Mouse (Mus musculus) liver, adult 2 months (tissue): ENCODE measurements at regions not wholly inside any gene's neighbourhood (a gene's known extent, or its start where the extent isn't known, plus 50 kb on each side); places are given as distances from the start of the nearest gene placed in this dataset.

Experiments used
- DNase-seq: peaks from one replicate; pipeline ENCODE4 v3.0.0-alpha.2; 2011; ENCODE audit warnings: low read depth, low spot score; ENCODE audit errors: extremely low read depth
- H3K27ac ChIP-seq: fragments of 200-500 bp; replicated peaks from 2 replicates; pipeline ENCODE4 v1.5.1; 2012; ENCODE audit warnings: low read depth, mild to moderate bottlenecking, control low read depth, inconsistent platforms, low read length; ENCODE audit not compliant: insufficient read depth
- H3K27me3 ChIP-seq: fragments of 200-500 bp; 2 replicates; pipeline ENCODE4 v1.6.1; 2012; ENCODE audit warnings: mild to moderate bottlenecking, moderate library complexity, low read length, inconsistent platforms; ENCODE audit not compliant: control insufficient read depth, insufficient read depth
- H3K36me3 ChIP-seq: fragments of 200-500 bp; 2 replicates; pipeline ENCODE4 v1.6.1; 2012; ENCODE audit warnings: low read length, inconsistent platforms; ENCODE audit not compliant: control insufficient read depth, insufficient read depth
- H3K4me1 ChIP-seq: fragments of 200-500 bp; 2 replicates; pipeline ENCODE4 v1.6.1; 2011; ENCODE audit warnings: low read length; ENCODE audit not compliant: control insufficient read depth, insufficient read depth
- H3K4me3 ChIP-seq: fragments of 200-500 bp; 2 replicates; pipeline ENCODE4 v1.5.1; 2011; ENCODE audit warnings: low read depth, mild to moderate bottlenecking, control low read depth, low read length, moderate library complexity; ENCODE audit not compliant: insufficient read depth
- H3K79me2 ChIP-seq: fragments of 200-500 bp; 2 replicates; pipeline ENCODE4 v1.6.1; 2012; ENCODE audit warnings: inconsistent platforms, mild to moderate bottlenecking, low read length, moderate library complexity; ENCODE audit not compliant: control insufficient read depth, insufficient read depth
- H3K9ac ChIP-seq: fragments of 200-500 bp; 2 replicates; pipeline ENCODE4 v1.6.1; 2012; ENCODE audit warnings: low read depth, mild to moderate bottlenecking, control low read depth, inconsistent platforms, low read length
- CTCF ChIP-seq: fragments of 200-500 bp; IDR thresholded peaks from 2 replicates; pipeline ENCODE4 v1.5.1; 2011; ENCODE audit warnings: low read depth, low read length, control low read depth
- POLR2A ChIP-seq: fragments of 200-500 bp; IDR thresholded peaks from 2 replicates; pipeline ENCODE4 v1.6.1; 2011; ENCODE audit warnings: low read length, control low read depth; ENCODE audit not compliant: insufficient read depth; ENCODE audit errors: extremely low read depth
- WGBS: fragments of 180-500 bp; shearing (Covaris S2); methylation state at CpG from one replicate; pipeline ENCODE4 v1.1.7; 2018; 5-methylcytosine and 5-hydroxymethylcytosine counted together

DNA sequence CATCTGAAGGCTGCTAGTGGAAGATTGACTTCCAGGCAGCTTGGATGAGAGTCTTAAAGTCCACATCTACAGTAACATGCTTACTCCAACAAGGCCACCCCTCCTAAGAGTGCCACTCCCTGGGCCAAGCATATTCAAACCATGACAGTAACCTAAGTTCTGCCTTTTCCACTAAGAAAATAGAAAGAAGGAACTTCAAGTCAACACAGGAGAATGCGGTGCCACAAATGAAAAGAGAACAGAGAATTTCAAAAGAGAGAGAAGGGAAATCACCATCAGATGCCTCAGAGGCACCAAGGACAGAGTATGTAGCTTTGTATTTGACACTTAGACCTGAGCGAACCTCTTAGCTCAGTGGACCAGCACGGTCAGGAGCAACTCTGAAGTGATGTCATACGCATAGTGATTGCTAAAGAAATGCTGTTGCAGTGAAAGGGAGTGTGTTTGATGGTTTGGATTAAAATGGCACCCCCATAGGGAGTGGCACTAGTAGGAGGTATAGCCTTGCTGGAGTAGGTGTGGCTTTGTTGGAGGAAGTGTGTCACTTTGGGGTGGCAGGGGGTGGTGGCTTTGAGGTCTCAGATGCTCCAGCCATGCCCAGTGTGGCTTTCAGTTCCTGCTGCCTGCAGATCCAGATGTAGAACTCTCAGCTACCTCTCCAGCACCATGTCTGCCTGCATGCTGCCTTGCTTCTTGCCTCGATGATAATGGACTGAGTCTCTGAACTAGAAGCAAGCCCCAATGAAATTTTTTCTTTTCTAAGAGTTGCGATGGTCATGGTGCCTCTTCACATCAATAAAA is 77.1 kb upstream of the Cnot2 start:
- Histone ChIP-seq H3K36me3 (no peaks in the 10 kb centered on the region), H3K27me3 (no peaks in the 10 kb centered on the region), H3K4me3 (no peak overlapping the region), H3K79me2 (no peaks in the 10 kb centered on the region), H3K9ac (no peak overlapping the region), H3K27ac (no peak overlapping the region), H3K4me1 (no peaks in the 10 kb centered on the region)
- DNase-seq, result no peak
- TF ChIP-seq POLR2A, result no peak
- TF ChIP-seq CTCF, result no peak
- 93% methylated on average over 6 of the region's 6 CpGs for WGBS

- 69% methylated on average over 7 of the region's 7 CpGs for WGBS
- no peaks in the 10 kb centered on the region for H3K27me3 ChIP-seq
- TF ChIP-seq CTCF, result no peak
- TF ChIP-seq POLR2A, result no peak
- no peaks in the 10 kb centered on the region for H3K79me2 ChIP-seq
- no peaks in the 10 kb centered on the region for H3K36me3 ChIP-seq
- no peak overlapping the region for H3K27ac ChIP-seq
- H3K4me3 ChIP-seq, result no peak overlapping the region
- DNase-seq, result no peak
- no peaks in the 10 kb centered on the region for H3K4me1 ChIP-seq
- no peak overlapping the region for H3K9ac ChIP-seq
Observed at GRCm38 (mm10) chr10:116655891-116656290, 74.6 kb upstream of the Cnot2 start.

GRCm38 (mm10) chr10:116655018-116655807 is 73.9 kb upstream of the Cnot2 start:
- TF ChIP-seq CTCF, result no peak
- no peak for TF ChIP-seq POLR2A
- Histone ChIP-seq H3K36me3 (no peaks in the 10 kb centered on the region), H3K9ac (no peak overlapping the region), H3K4me3 (no peak overlapping the region), H3K4me1 (no peaks in the 10 kb centered on the region), H3K79me2 (no peaks in the 10 kb centered on the region), H3K27ac (no peak overlapping the region), H3K27me3 (no peaks in the 10 kb centered on the region)
- 73% methylated on average over 6 of the region's 6 CpGs for WGBS
- DNase-seq, result no peak

- WGBS, result 95% methylated on average over 14 of the region's 14 CpGs
- DNase-seq, result no peak
- TF ChIP-seq CTCF (no peak), POLR2A (no peak)
- Histone ChIP-seq H3K27me3 (no peaks in the 10 kb centered on the region), H3K27ac (no peak overlapping the region), H3K36me3 (no peaks in the 10 kb centered on the region), H3K4me3 (no peak overlapping the region), H3K79me2 (no peaks in the 10 kb centered on the region), H3K4me1 (no peaks in the 10 kb centered on the region), H3K9ac (no peak overlapping the region)
Observed at GRCm38 (mm10) chr10:116654091-116654490, 72.8 kb upstream of the Cnot2 start.

DNA sequence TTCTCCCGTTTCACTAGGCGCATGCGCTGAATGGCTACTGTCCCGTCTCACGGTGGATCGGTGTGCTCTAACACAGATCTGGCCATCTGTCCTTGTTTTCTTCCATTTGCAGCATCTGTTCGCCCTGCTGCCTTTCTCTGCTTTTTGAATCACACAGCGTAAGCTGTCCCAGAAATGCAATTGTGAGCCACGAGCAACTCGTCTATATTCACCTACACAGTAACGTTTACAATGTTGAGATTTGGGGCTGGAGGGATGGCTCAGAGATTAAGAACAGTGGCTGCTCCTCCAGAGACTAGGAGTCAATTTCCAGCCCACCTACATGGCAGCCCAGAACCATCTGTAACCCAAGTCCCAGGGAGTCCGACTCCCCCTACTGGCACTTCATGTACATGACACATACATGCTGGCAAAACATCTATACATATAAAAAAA is 72.2 kb upstream of the Cnot2 start:
- Histone ChIP-seq H3K27ac (no peak overlapping the region), H3K79me2 (no peaks in the 10 kb centered on the region), H3K9ac (no peak overlapping the region), H3K27me3 (no peaks in the 10 kb centered on the region), H3K36me3 (no peaks in the 10 kb centered on the region), H3K4me1 (no peaks in the 10 kb centered on the region), H3K4me3 (no peak overlapping the region)
- 87% methylated on average over 12 of the region's 12 CpGs for WGBS
- DNase-seq, result no peak
- TF ChIP-seq POLR2A (no peak), CTCF (no peak)
